Mouse (Mus musculus): ENCODE measurements around the gene Sin3b.
"Not testable (repeated sequence)": the region's sequence is repeated elsewhere in the genome, so short reads cannot be mapped to it uniquely, and the experiment has no call there.

Gene Sin3b

DNA sequence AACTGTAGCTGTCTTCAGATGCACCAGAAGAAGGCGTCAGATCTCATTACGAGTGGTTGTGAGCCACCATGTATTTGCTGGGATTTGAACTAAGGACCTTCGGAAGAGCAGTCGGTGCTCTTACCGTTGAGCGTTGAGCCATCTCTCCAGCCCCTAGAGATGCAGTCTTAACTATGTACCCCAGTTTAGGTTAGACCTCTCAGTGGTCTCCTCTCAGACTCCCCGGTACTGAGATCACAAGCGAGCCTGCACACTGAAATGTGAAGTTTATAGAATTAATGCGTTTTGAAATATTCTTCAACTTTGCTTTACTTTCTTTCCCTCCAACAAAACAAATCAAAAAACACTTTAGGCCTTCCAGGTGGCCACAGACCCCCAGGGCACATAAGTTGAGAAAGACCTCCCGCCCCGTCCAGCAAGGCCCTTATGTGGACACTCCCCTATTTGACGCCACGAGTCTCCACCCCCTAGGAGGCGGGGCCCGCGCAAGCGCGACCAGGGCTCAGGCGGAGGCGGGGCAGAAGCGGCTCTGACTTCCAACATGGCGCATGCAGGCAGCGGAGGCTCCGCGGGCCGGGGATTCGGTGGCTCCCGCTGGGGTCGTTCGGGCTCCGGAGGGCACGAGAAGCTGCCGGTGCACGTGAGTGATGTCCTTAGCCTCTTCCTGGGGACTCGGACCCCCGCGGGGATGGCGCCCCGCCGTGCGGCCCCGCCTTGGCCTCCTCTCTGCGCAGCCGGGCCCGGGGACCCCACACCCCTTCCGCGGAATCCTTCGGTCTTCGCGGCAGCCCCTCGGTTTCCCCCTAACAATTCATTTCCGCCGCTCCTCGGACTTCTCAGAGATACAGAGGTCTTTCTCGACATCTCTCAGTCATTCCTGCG, at the start of gene Sin3b:
TSS of gene Sin3b (plus strand) at position 517 of the 882 bp plus-strand sequence.
- peak; percentile 64 for DNase-seq (ENCODE audit: low read depth, low spot score)

DNA sequence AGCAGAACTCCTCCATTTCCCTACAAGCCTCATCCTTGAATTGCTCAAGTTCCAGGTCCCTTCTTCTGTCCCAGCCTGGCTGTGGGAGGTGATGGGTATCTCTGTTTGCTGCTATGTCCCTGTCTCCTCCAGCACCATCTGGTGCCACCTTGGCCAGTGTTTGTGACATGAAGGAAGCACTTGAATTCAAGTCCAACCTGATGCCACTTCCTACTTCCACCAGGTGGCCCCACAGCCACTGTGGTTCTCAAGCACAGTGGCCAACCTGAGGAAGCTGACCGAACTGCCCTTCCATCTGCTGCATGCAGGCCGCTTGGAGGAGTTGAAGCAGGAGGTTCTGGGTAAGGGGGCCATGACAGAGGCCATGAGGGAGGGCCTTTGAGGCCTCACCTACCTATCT, 48.9 kb upstream of the Sin3b start:
- DNase-seq (ENCODE audit: low read depth, low spot score), result no peak

DNA sequence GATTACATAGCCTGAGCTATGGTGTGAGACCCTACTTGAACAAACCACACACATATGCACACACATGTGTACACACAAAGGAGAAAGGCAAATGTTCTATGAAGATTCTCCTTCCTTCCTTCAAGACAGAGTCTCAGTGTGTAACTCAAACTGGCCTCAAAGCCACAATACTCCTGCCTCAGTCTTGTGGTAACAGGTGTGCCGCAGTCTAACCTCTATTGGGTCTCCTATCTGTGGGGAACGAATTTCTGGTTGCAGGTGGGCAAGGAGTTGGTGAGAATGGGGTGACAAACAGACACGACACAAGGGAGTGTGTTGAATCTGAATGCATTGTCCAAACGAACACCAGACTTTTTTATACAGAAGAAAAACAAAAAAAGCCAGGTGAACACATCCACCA, 46.6 kb upstream of the Sin3b start:
- DNase-seq (ENCODE audit: low read depth, low spot score), result no peak

DNA sequence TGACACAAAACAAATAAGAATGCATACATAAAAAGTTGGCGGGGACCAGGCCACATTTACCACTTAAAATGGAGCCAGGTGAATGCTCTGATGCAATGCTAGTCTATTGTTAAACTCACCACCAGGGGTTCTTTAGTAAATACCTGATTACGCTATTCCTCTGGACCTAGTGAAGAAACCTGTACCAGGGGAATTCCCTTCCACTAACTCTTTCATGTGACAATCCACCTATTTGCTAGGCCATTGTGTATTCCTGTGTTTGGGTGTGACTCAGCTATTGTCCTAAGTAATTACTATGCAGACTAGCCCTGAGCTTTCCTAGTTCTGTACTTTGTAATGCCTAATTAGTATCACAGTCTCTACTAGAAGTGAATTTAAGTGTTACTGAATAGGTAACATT, 46.2 kb upstream of the Sin3b start:
- not testable (repeated sequence) for DNase-seq (ENCODE audit: low read depth, low spot score)

DNA sequence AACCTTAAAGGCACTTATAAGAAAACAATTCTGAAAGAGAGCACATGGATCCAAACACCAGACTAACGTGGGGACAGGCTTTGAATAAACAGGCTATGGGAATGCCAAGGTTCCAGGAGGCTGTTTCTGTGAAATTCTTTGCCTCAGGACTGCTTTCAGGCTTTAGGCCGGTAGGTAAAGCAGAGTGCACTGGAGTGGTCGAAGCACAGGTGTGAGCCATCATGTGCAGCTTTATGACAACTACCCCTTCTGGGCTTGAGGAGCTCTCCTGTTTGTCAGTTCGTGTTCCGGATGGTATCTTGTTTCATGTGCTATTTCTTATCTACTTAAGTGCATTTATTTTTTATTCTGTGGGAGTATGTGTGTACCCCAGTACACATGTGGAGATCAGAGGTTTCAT, 45.8 kb upstream of the Sin3b start:
- DNase-seq (ENCODE audit: low read depth, low spot score), result no peak

DNA sequence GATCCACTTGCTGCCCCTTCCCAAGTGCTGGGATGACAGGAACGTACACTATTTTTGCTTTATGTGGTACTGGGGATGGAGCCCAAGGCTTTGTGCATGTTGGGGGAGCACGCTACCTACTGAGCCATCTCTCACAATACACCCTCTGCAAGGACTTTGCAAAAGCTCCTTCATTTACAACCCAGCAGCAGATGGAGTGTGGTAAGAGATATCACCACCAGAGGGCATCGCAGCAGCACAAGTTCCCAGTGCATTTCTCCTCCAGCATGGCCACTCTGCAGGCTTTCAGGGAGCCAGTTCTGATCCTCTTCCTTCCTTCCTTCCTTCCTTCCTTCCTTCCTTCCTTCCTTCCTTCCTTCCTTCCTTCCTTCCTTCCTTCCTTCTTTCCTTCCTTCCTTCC, 43.0 kb upstream of the Sin3b start:
- peak; percentile 61 for DNase-seq (ENCODE audit: low read depth, low spot score)

DNA sequence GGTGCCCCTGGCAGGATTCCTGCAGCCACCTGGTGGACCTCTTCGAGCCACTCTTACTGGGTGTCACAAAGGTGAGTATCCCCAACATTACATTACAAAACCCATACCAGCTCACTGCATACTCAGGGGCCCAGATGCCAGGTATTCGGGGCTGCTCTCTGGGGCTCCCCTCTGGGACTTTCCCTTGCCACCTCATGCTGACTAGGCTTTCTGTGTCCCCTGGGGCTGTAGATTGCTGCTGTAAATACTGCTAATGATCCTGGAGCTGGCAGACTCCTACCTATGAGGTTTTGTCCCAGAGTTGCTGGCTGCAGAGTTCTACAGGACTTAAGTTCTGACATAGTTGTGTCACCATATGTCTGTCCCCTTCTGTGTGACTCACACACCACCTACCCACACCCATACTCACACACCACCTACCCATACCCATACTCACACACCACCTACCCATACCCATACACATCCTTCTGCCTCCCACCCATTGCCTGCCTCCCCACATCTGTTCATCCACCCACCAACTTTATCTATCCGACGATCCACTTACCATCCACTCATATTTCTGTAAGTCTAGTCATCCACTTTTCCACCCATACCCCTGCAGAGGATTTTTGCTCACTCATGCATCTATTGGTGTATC, 40.9 kb upstream of the Sin3b start:
- DNase-seq (ENCODE audit: low read depth, low spot score), result peak; percentile 40

DNA sequence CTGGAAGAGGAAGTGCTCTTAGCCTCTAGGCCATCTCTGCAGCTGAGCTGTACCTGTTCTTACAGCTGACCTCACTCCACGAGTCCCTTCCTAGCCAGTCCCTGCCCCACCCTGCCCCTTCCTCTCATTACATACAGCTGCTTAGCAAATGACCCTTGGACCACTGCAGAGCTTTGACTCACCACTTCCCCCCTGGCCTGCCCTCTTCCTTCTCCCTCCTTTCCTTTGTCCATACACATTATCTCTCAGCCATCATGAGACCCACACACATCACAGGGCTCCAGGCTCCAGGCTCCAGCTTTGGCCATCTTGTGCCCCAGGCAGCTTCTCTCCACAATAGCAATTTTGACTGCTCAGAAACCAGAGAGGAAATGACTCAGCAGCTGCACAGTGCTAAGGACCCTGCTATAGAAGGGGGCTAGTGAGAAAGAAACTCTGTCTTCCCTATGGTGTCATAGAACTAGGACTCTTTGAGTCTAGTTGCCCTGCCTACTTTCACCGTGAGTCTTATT, 40.0 kb upstream of the Sin3b start:
- DNase-seq (ENCODE audit: low read depth, low spot score), result no peak

DNA sequence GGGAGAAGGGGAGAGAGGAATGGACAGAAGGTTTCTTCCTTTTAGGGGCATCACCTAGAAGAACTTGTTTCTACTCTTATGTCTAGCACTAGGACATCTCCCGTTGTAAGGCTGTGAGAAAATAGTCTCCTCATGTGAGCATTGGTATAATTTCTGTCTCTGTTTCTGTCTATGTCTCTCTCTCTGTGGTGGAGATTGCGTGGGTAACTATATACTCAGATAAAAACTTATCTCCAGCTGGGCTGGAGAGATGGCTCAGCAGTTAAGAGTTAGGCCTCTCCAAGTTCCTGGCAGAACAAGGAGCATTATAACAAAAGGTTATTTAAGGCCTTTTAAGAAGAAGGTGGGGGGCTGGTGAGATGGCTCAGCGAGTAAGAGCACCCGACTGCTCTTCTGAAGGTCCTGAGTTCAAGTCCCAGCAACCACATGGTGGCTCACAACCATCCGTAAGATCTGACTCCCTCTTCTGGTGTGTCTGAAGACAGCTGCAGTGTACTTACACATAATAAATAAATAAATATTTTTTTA, 39.4 kb upstream of the Sin3b start:
- peak; percentile 39 for DNase-seq (ENCODE audit: low read depth, low spot score)

DNA sequence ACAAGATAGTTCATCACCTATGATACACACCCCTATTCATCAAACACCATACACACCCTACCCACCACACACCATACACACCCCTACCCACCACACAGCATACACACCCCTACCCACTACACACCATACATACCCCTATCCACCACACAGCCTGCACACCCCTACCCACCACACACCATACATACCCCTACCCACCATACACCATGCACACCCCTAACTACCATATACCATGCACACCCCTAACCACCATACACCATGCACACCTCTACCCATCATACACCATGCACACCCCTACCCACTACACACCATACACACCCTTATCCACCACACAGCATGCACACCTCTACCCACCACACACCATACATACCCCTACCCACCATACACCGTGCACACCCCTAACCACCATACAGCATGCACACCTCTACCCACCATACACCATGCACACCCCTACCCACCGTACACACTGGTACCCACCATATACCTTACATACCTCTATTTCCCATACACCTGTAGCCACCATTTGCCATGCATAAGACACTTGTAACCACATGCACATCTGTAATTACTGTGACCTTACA, 24.6 kb upstream of the Sin3b start:
- DNase-seq (ENCODE audit: low read depth, low spot score), result no peak

DNA sequence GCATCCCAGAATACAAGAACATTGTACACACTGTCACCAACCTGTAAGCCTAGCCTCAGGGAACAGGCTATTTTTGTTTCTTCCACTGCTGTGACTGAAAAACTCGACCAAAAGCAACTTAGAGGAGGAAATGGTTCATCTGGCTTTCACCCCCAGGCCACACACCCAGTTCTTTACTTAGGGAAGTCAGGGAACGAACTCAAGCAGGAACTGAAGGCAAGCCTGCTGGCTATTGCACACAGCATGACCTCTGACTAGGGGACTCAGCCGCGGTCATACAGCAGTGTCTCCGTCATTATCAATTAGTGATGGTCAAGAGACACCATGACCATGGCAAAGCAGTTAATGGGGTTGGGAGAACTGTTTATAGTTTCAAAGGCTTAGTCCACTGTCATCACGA, 10.5 kb upstream of the Sin3b start:
- no peak for DNase-seq (ENCODE audit: low read depth, low spot score)

DNA sequence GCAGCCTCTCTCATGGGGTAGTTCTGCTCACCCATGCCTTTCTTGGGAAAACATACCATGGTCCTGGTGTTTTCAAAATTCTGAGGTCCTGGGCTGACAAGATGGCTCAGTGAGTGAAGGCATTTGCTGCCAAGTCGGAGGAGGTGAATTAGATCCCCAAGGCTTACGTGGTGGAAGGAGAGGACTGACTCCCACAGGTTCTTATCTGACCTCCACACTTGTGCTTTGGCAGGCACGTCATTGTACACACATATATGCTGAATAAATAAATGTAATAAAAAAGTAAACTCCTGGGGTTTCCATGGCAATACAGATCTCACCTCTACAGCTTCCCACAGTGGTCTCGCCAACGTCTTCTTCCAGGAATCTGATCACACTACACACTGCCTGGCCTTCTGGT, 6.5 kb upstream of the Sin3b start:
- no peak for DNase-seq (ENCODE audit: low read depth, low spot score)

DNA sequence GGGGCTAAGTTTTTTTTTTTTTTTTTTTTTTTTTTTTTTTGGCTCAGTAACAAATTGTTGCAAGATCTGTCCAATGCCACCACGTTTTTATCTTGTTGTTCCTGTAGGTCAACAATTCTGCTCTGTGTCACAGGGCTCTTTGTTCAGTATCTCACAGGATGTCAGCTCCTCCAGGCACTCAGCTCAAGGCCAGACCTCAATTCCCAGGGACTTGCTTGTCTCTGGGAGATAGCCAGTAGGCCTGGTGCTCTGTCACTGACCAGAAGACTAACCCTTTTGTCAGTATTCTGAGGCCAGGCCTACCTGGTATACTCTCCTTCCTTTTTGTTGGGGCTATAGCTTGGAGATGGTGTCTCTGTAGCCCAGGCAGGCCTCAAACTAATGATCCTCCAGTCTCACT, 2.5 kb upstream of the Sin3b start:
- no peak for DNase-seq (ENCODE audit: low read depth, low spot score)

DNA sequence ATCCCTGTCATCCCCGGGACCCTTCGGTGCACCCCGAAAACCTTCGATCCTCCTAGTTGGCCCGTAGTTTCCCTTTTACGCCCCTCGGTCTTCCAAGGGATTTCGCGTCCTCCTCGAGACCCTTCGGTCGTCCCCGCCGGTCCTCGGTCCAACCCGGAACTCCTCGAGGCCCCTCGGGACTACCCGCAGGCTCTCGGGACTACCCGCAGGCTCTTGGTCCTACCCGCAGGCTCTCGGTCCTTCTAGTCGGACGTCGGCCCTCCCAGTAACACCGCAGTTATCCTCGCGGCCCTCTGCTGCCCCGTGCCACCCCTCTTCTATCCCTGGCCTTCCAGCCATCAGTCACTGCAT, 541 bp downstream of the Sin3b start:
- no peak for DNase-seq (ENCODE audit: low read depth, low spot score)

DNA sequence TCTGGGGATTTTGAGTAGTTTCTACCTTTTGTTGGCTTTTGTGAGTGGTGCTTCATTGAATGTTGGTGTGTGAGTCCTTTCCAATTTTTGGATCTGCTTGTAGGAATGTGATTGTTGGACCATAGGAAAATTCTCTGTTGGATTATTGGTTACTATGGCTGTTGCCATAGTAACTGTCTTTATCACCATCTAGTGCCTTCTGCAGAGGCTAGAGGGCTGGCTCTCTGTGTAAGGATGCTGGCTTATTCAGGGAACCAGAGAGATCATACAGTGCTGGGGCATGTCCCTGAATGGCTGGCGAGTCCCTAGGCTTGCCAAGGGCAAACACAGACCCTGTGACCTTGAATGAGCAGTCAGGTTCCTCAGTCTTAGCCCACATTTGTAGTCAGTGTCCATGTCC, 5.6 kb downstream of the Sin3b start:
- DNase-seq (ENCODE audit: low read depth, low spot score), result no peak

DNA sequence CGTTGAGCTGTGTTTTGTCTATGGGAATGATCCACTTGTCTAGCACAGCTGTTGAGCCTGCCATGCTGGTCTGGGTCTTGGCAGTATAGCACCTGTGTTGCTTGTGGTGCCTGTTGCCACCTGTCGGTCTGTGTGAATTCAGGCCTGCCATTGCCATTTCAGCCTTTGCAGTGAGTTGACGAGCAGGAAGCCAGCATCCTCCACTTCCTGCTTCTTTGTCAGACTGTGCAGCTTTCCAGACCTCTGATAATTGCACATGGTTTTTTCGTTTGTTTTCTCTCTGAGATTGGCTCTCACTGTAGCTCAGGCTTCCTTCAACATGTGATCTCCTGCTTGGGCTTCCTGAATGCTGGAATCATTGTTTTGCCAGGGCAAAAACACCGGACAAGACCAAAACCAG, 11.9 kb downstream of the Sin3b start:
- no peak for DNase-seq (ENCODE audit: low read depth, low spot score)

DNA sequence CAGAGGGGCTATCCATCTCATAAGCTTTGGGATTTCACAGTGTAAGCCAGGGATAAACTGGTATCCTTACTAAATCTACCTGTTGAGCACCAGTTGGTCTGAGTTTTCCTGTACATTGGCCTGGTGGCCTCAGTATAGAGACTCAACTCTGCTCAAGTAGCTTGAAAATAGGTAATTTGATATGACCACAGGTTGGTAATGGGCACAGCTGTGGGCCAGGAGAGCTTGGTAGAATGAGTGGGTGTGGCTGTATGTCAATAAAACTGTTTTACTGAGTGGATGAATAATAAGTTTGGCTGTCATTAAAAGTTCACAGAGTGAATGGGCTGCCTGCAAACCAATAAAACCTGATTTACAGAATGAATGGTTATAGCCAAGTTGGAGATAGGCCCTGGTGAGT, 13.8 kb downstream of the Sin3b start:
- DNase-seq (ENCODE audit: low read depth, low spot score), result no peak

DNA sequence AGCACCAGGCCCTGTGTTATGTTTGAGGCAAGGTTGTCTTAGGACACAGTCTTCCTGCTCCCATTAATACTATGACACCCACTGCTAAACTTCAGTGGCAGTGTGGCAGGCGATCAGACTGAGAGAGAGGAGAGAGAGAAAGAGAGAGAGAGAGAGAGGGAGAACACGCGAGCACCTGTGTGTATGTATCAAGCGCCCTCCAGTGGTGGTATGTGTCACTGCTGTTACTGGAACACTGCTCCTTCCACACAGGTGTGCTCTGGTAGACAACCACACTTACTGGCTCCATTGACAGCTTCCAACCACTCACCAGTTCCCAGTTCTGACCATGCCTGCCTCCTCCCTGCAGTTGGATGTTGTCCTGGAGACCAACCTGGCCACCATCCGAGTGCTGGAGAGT, 23.0 kb downstream of the Sin3b start:
- DNase-seq (ENCODE audit: low read depth, low spot score), result no peak

DNA sequence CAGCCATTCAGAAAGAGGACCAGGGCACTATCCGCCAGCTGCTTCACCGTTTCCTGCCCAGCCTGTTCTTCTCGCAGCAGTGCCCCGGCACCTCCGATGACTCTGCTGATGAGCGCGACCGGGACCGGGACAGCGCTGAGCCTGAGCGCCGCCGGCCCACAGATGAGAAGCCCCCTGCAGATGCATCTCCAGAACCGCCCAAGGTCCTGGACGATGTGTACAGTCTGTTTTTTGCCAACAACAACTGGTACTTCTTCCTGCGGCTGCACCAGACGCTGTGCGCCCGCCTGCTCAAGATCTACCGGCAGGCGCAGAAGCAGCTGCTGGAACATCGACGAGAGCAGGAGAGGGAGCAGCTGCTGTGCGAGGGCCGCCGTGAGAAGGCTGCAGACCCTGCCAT, 26.8 kb downstream of the Sin3b start:
- no peak for DNase-seq (ENCODE audit: low read depth, low spot score)

DNA sequence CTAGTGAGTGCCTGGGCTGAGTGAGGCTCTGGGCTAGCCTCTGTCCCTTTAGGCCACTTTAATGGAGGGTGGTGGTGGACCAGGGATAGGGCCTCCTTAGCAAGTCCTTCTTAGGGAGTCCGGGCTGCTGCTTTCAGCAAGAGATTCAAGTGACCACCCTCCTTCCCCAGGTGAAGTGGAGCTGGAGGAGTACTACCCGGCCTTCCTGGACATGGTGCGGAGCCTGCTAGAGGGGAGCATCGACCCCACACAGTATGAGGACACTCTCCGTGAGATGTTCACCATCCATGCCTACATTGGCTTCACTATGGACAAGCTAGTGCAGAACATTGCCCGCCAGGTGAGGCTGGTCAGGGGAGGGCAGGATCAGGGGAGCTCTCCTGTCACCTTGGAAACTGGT, 27.2 kb downstream of the Sin3b start:
- DNase-seq (ENCODE audit: low read depth, low spot score), result no peak

DNA sequence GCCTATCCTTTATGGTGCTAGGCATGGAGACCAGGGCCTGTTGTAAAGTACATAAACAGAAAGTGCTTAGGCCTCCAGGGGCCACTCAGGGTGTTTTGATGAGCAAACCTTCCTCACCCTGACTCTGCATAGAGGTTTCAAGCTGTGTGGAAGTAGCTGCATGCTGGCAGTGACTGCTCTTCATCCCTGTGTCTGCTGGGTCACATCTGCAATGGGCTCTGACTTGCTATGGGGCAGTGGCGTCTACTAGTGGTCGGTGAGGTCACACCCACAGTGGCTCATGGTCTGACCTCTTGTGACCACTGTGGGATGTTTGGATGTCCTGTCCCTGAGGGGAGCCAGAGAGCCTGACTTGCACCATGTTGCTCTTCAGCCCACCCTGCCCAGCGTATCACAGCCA, 28.0 kb downstream of the Sin3b start:
- DNase-seq (ENCODE audit: low read depth, low spot score), result no peak

DNA sequence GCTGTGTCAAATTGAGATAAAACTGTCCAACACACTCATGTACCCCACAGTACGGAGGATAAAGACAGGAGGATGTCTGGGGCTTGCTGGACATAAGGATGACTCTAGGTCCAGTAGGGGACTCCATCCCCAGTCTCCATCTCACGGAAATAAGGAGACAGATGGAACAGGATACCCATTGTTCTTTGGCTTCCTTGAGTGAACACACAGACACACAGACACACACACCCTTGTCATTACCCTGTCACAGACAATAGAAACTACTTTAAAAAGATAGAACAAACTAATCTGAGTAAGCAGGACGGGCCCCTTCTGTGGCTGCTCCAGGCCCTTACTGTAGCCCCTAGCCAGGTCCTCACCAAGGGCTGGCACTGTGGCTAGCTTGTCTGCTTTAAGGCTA, 29.2 kb downstream of the Sin3b start:
- DNase-seq (ENCODE audit: low read depth, low spot score), result no peak

DNA sequence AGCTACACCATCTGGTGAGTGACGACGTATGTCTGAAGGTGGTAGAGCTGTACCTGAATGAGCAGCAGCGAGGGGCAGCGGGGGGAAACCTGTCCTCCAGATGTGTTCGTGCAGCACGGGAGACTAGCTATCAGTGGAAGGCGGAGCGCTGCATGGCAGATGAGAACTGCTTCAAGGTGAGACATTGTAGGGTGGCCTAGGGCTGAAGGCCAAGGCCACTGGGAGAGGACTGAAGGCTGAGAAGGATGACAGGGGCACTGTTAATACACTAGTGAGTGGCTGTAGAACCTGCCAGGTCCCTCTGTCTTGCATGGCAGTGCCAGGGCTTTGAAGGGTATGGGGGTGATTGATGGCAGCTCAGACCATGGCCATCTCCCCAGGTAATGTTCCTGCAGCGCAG, 30.1 kb downstream of the Sin3b start:
- DNase-seq (ENCODE audit: low read depth, low spot score), result no peak

Data from telencephalon, adult 2 months (tissue).